Mouse (Mus musculus): ENCODE data around the gene Tmem59.

- TF ChIP-seq EP300 (IDR thresholded peaks at IDR 0.05; ENCODE audit: low read depth) (no peak), CTCF (IDR thresholded peaks at IDR 0.05; ENCODE audit: low read depth) (no peak)
These were observed 3.7 kb downstream of the Tmem59 start for GRCm38 (mm10) chr4:107181866-107182265.
